Mouse (Mus musculus) kidney, adult 2 months (tissue): ENCODE results near the gene Zbtb34.

ENCODE experiments used
- CTCF ChIP-seq: fragments of 200-500 bp; conservative IDR thresholded peaks from 2 replicates; pipeline ENCODE4 v1.5.1; 2011; ENCODE audit warnings: low read depth, mild to moderate bottlenecking, control low read depth, low read length, moderate library complexity, mixed read lengths; ENCODE audit not compliant: insufficient read depth, insufficient read length
- POLR2A ChIP-seq: fragments of 200-500 bp; IDR thresholded peaks from one replicate; pipeline ENCODE4 v1.6.1; 2011; ENCODE audit warnings: low read depth, low read length, control low read depth

DNA sequence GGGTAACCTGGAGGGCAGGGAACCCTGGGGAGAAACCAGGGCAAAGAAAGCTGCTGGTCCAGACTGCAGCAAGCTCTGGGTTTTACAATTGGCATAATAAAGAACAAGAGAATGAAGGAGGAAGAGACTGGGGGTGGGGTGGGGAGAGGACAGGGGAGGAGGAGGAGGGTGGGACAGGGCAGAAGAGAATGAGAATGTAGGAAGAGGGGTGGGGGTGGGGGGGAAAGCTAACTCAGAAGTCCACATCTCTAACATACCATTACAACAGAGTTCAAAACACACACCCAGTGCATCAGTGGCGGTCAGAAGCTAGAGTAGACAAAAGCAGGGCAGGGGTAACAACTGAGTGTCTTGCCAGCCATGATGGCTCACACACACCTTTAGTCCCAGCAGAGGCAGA is 29.9 kb upstream of the Zbtb34 start:
- TF ChIP-seq CTCF (no peak), POLR2A (no peak)
